Mouse (Mus musculus): ENCODE results near the gene Mmd. TPM values are rescaled to one million over a fixed set of nuclear protein-coding genes. Genes with fewer than 3 reads are reported as not detected.
A peak's percentile ranks its signal among the peaks of the same experiment; 100 is the strongest.

The Mmd gene
- polyA plus RNA-seq, 1 experiment from 2014 or later, result 46.3 TPM

- 87% methylated on average over 9 of the region's 9 CpGs for WGBS
- no peak for ATAC-seq (replicated peaks; ENCODE audit: insufficient number of reproducible peaks, low FRiP score, low TSS enrichment, low read depth)
- no peaks in the 10 kb centered on the region for H3K27me3 ChIP-seq (ENCODE audit: control insufficient read depth, insufficient read depth, low read length)
Measured at GRCm38 (mm10) chr11:90259826-90260225, 10.6 kb downstream of the Mmd start.

DNA sequence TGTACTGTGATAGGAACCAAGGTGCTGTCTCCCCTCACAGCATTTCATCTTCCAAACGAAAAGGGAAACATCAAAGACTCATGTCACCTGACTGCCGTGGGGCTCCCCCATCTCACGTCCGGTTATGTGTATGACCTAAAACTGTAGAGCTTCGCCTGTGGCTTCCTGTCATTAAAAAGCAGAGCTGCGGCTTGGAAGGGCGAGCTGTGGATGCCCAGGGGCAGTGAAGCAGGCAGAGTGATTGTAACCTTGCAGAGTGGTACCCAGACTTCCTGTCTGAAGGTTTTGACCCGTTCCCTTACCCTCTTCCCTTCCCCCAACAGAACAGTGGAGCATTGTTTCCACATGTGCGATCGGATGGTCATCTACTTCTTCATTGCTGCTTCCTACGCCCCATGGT lies 14.9 kb downstream of the Mmd start:
- Histone ChIP-seq H3K4me3 (ENCODE audit: low read depth, low read length) (no peak overlapping the region), H3K36me3 (replicated peaks; ENCODE audit: control insufficient read depth, insufficient read depth, low read depth, low read length) (no peaks in the 10 kb centered on the region; the same call in 1 of the 2 replicates), H3K4me2 (ENCODE audit: low read depth, low read length) (no peak overlapping the region), H3K9ac (replicated peaks; ENCODE audit: low read length) (no peak overlapping the region), H3K9me3 (replicated peaks; ENCODE audit: control insufficient read depth, low read length) (no peaks in the 10 kb centered on the region), H3K27me3 (ENCODE audit: control insufficient read depth, insufficient read depth, low read length) (no peaks in the 10 kb centered on the region), H3K4me1 (ENCODE audit: control insufficient read depth, insufficient read depth, low read length) (no peaks in the 10 kb centered on the region), H3K27ac (replicated peaks; ENCODE audit: low read depth, low read length) (no peak overlapping the region)
- 45% methylated on average over 11 of the region's 11 CpGs for WGBS
- ATAC-seq (replicated peaks; ENCODE audit: insufficient number of reproducible peaks, low FRiP score, low TSS enrichment, low read depth), result no peak
- no peak for DNase-seq (ENCODE audit: low spot score)

More at GRCm38 (mm10) chr11:90259826-90260225, 10.6 kb downstream of the Mmd start:
- H3K4me3 ChIP-seq (ENCODE audit: low read depth, low read length), result no peak overlapping the region
- H3K9ac ChIP-seq (replicated peaks; ENCODE audit: low read length), result no peak overlapping the region
- no peak overlapping the region for H3K27ac ChIP-seq (replicated peaks; ENCODE audit: low read depth, low read length)
- H3K4me2 ChIP-seq (ENCODE audit: low read depth, low read length), result no peak overlapping the region
- no peaks in the 10 kb centered on the region for H3K36me3 ChIP-seq (replicated peaks; ENCODE audit: control insufficient read depth, insufficient read depth, low read depth, low read length)
- DNase-seq (ENCODE audit: low spot score), result no peak
- no peaks in the 10 kb centered on the region for H3K9me3 ChIP-seq (replicated peaks; ENCODE audit: control insufficient read depth, low read length)
- no peaks in the 10 kb centered on the region; the same call in 1 of the 2 replicates for H3K4me1 ChIP-seq (ENCODE audit: control insufficient read depth, insufficient read depth, low read length)

GRCm38 (mm10) chr11:90265581-90265980 lies 16.3 kb downstream of the Mmd start:
- Histone ChIP-seq H3K9me3 (replicated peaks; ENCODE audit: control insufficient read depth, low read length) (no peaks in the 10 kb centered on the region), H3K4me2 (ENCODE audit: low read depth, low read length) (no peak overlapping the region), H3K9ac (replicated peaks; ENCODE audit: low read length) (no peak overlapping the region), H3K36me3 (replicated peaks; ENCODE audit: control insufficient read depth, insufficient read depth, low read depth, low read length) (no peaks in the 10 kb centered on the region; the same call in 1 of the 2 replicates), H3K27me3 (ENCODE audit: control insufficient read depth, insufficient read depth, low read length) (no peaks in the 10 kb centered on the region), H3K4me1 (ENCODE audit: control insufficient read depth, insufficient read depth, low read length) (no peaks in the 10 kb centered on the region), H3K4me3 (ENCODE audit: low read depth, low read length) (no peak overlapping the region), H3K27ac (replicated peaks; ENCODE audit: low read depth, low read length) (no peak overlapping the region)
- no peak for DNase-seq (ENCODE audit: low spot score)
- WGBS, result 87% methylated on average over 7 of the region's 7 CpGs
- ATAC-seq (replicated peaks; ENCODE audit: insufficient number of reproducible peaks, low FRiP score, low TSS enrichment, low read depth), result no peak

GRCm38 (mm10) chr11:90268934-90269333 lies 19.7 kb downstream of the Mmd start:
- Histone ChIP-seq H3K4me2 (ENCODE audit: low read depth, low read length) (no peak overlapping the region), H3K9me3 (replicated peaks; ENCODE audit: control insufficient read depth, low read length) (no peaks in the 10 kb centered on the region), H3K27ac (replicated peaks; ENCODE audit: low read depth, low read length) (no peak overlapping the region), H3K27me3 (ENCODE audit: control insufficient read depth, insufficient read depth, low read length) (no peaks in the 10 kb centered on the region), H3K4me1 (ENCODE audit: control insufficient read depth, insufficient read depth, low read length) (no peaks in the 10 kb centered on the region), H3K36me3 (replicated peaks; ENCODE audit: control insufficient read depth, insufficient read depth, low read depth, low read length) (peaks cover 3% of the 10 kb centered on the region), H3K9ac (replicated peaks; ENCODE audit: low read length) (no peak overlapping the region), H3K4me3 (ENCODE audit: low read depth, low read length) (no peak overlapping the region)
- WGBS, result 79% methylated on average over 5 of the region's 5 CpGs
- ATAC-seq (replicated peaks; ENCODE audit: insufficient number of reproducible peaks, low FRiP score, low TSS enrichment, low read depth) (no peak), DNase-seq (ENCODE audit: low spot score) (no peak)

DNA sequence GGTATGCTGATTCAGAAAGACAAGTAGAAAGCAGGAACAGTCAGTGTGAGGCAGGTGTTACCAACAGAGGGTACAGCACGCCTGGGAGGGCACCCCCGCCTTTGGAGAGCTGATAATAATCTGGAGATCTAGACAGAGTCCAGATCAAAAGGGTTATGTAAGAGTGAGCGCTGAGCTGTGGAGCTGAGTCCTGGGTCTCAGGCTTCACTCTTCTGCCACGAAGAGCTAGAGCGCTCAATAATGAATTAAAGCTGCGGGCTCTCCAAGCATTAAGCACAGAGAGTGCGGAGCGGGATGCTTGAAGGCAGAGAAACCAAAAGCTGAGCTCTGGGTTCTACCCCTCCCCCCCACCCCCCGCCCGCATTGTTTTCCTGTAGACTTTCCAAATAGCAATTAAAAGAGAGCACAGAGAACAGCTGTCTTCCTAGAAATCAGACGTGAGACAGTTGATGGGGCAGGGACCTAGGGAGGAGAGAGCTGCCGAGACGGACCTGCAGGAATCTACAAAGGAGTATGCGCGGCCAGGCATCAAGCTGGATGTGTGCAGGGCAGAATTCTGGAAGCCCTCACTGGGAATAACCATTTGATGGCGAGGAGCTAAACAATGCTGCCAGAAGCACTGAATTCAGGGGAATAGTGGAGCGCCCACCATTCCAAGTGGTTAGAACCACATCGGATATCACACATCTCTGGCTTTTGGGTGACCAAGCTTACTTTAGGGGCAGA lies 20.3 kb downstream of the Mmd start:
- peak; percentile 48 for DNase-seq (ENCODE audit: low spot score)
- peaks cover 3% of the 10 kb centered on the region for H3K36me3 ChIP-seq (replicated peaks; ENCODE audit: control insufficient read depth, insufficient read depth, low read depth, low read length)
- H3K4me2 ChIP-seq (ENCODE audit: low read depth, low read length), result no peak overlapping the region
- ATAC-seq (replicated peaks; ENCODE audit: insufficient number of reproducible peaks, low FRiP score, low TSS enrichment, low read depth), result peak; percentile 44; the same call in 1 of the 2 replicates
- no peaks in the 10 kb centered on the region for H3K9me3 ChIP-seq (replicated peaks; ENCODE audit: control insufficient read depth, low read length)
- no peaks in the 10 kb centered on the region for H3K27me3 ChIP-seq (ENCODE audit: control insufficient read depth, insufficient read depth, low read length)
- no peaks in the 10 kb centered on the region for H3K4me1 ChIP-seq (ENCODE audit: control insufficient read depth, insufficient read depth, low read length)
- H3K27ac ChIP-seq (replicated peaks; ENCODE audit: low read depth, low read length), result no peak overlapping the region
- 43% methylated on average over 18 of the region's 18 CpGs for WGBS
- H3K4me3 ChIP-seq (ENCODE audit: low read depth, low read length), result no peak overlapping the region
- no peak overlapping the region for H3K9ac ChIP-seq (replicated peaks; ENCODE audit: low read length)

GRCm38 (mm10) chr11:90270132-90270877 lies 21.0 kb downstream of the Mmd start:
- H3K36me3 ChIP-seq (replicated peaks; ENCODE audit: control insufficient read depth, insufficient read depth, low read depth, low read length), result peaks cover 3% of the 10 kb centered on the region
- H3K9me3 ChIP-seq (replicated peaks; ENCODE audit: control insufficient read depth, low read length), result no peaks in the 10 kb centered on the region
- no peaks in the 10 kb centered on the region for H3K4me1 ChIP-seq (ENCODE audit: control insufficient read depth, insufficient read depth, low read length)
- no peaks in the 10 kb centered on the region for H3K27me3 ChIP-seq (ENCODE audit: control insufficient read depth, insufficient read depth, low read length)
- ATAC-seq (replicated peaks; ENCODE audit: insufficient number of reproducible peaks, low FRiP score, low TSS enrichment, low read depth) (no peak), DNase-seq (ENCODE audit: low spot score) (no peak)
- H3K27ac ChIP-seq (replicated peaks; ENCODE audit: low read depth, low read length), result no peak overlapping the region
- H3K4me2 ChIP-seq (ENCODE audit: low read depth, low read length), result no peak overlapping the region
- no peak overlapping the region for H3K4me3 ChIP-seq (ENCODE audit: low read depth, low read length)
- H3K9ac ChIP-seq (replicated peaks; ENCODE audit: low read length), result no peak overlapping the region
- 88% methylated on average over 11 of the region's 11 CpGs for WGBS

GRCm38 (mm10) chr11:90274187-90274586 lies 24.9 kb downstream of the Mmd start:
- DNase-seq (ENCODE audit: low spot score) (no peak), ATAC-seq (replicated peaks; ENCODE audit: insufficient number of reproducible peaks, low FRiP score, low TSS enrichment, low read depth) (no peak)
- H3K4me2 ChIP-seq (ENCODE audit: low read depth, low read length), result no peak overlapping the region
- WGBS, result 53% methylated on average over 1 of the region's 1 CpGs
- no peaks in the 10 kb centered on the region for H3K9me3 ChIP-seq (replicated peaks; ENCODE audit: control insufficient read depth, low read length)
- peaks cover 3% of the 10 kb centered on the region; the same call in 1 of the 2 replicates for H3K36me3 ChIP-seq (replicated peaks; ENCODE audit: control insufficient read depth, insufficient read depth, low read depth, low read length)
- no peak overlapping the region for H3K9ac ChIP-seq (replicated peaks; ENCODE audit: low read length)
- H3K27ac ChIP-seq (replicated peaks; ENCODE audit: low read depth, low read length), result no peak overlapping the region
- H3K27me3 ChIP-seq (ENCODE audit: control insufficient read depth, insufficient read depth, low read length), result no peaks in the 10 kb centered on the region
- no peak overlapping the region for H3K4me3 ChIP-seq (ENCODE audit: low read depth, low read length)
- H3K4me1 ChIP-seq (ENCODE audit: control insufficient read depth, insufficient read depth, low read length), result no peaks in the 10 kb centered on the region

DNA sequence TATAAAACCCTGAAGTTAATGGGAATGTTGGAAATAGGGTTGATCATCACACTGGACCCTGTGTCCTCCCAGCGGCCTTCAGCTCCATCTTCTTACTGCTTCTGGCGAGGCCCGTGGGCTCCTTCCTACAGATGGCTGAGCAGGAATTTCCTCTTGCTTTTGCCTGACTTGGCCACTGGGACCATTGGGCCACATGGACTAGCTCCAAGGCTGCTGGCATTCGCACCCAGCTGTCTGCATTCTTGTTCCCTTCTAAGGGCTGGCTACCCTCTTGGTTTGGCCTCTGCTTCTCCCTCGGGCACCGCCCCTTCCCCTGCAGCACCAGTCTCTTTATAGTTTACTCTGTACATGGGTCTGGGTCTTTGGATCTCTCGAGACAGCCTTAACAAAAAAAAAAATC lies 26.4 kb downstream of the Mmd start:
- H3K27ac ChIP-seq (replicated peaks; ENCODE audit: low read depth, low read length), result no peak overlapping the region
- H3K27me3 ChIP-seq (ENCODE audit: control insufficient read depth, insufficient read depth, low read length), result no peaks in the 10 kb centered on the region
- no peak overlapping the region for H3K4me3 ChIP-seq (ENCODE audit: low read depth, low read length)
- no peak overlapping the region for H3K4me2 ChIP-seq (ENCODE audit: low read depth, low read length)
- H3K36me3 ChIP-seq (replicated peaks; ENCODE audit: control insufficient read depth, insufficient read depth, low read depth, low read length), result peaks cover 3% of the 10 kb centered on the region; the same call in 1 of the 2 replicates
- no peak for ATAC-seq (replicated peaks; ENCODE audit: insufficient number of reproducible peaks, low FRiP score, low TSS enrichment, low read depth)
- H3K9ac ChIP-seq (replicated peaks; ENCODE audit: low read length), result no peak overlapping the region
- no peaks in the 10 kb centered on the region for H3K9me3 ChIP-seq (replicated peaks; ENCODE audit: control insufficient read depth, low read length)
- no peak for DNase-seq (ENCODE audit: low spot score)
- 91% methylated on average over 7 of the region's 7 CpGs for WGBS
- H3K4me1 ChIP-seq (ENCODE audit: control insufficient read depth, insufficient read depth, low read length), result no peaks in the 10 kb centered on the region
